Mouse (Mus musculus) myocyte (in vitro differentiated cells): ENCODE measurements at regions not wholly inside any gene's neighbourhood (a gene's known extent, or its start where the extent isn't known, plus 50 kb on each side); places are given as distances from the start of the nearest gene placed in this dataset.

ENCODE experiments used
- H3K27me3 ChIP-seq: one replicate; pipeline ENCODE4 v1.6.1; 2011; ENCODE audit not compliant: control insufficient read depth, insufficient read depth, insufficient read length
- H3K36me3 ChIP-seq: one replicate; pipeline ENCODE4 v1.6.1; 2011; ENCODE audit not compliant: control insufficient read depth, insufficient read depth
- H3K4me2 ChIP-seq: one replicate; pipeline ENCODE4 v1.6.1; 2011; ENCODE audit warnings: low read depth, control low read depth
- H3K4me3 ChIP-seq: one replicate; pipeline ENCODE4 v1.5.1; 2011; ENCODE audit warnings: mild to moderate bottlenecking, control low read depth, moderate library complexity
- H3K79me2 ChIP-seq: one replicate; pipeline ENCODE4 v1.6.1; 2011; ENCODE audit not compliant: control insufficient read depth, insufficient read depth
- H3ac ChIP-seq: one replicate; pipeline ENCODE4 v1.6.1; 2011; ENCODE audit not compliant: control insufficient read depth, insufficient read length
- CEBPB ChIP-seq: IDR thresholded peaks from 2 replicates; pipeline ENCODE4 v1.6.1; 2011; ENCODE audit warnings: mild to moderate bottlenecking, moderate library complexity; ENCODE audit not compliant: poor library complexity, insufficient read depth, severe bottlenecking
- E2F4 ChIP-seq: IDR thresholded peaks from one replicate; pipeline ENCODE4 v1.6.1; 2011; ENCODE audit warnings: mild to moderate bottlenecking, control low read depth, moderate library complexity; ENCODE audit not compliant: insufficient read depth
- MAX ChIP-seq: IDR thresholded peaks from one replicate; pipeline ENCODE4 v1.6.1; 2011; ENCODE audit warnings: low read depth, mild to moderate bottlenecking, control low read depth
- MYOD1 ChIP-seq, 3 experiments: IDR thresholded peaks; one replicate each; pipeline ENCODE4 v1.6.1; 2011; ENCODE audit warnings: control low read depth in 2 of 3, low read depth in 2 of 3, mild to moderate bottlenecking in 2 of 3, moderate library complexity in 1 of 3; ENCODE audit not compliant: insufficient read length in 2 of 3, control insufficient read depth in 1 of 3
- MYOG ChIP-seq, 3 experiments: IDR thresholded peaks; one replicate each; pipeline ENCODE4 v1.6.1; 2011; ENCODE audit warnings: control low read depth in 2 of 3, low read depth in 2 of 3, mild to moderate bottlenecking in 2 of 3; ENCODE audit not compliant: insufficient read length in 2 of 3, control insufficient read depth in 1 of 3, insufficient read depth in 1 of 3
- POLR2A ChIP-seq: IDR thresholded peaks from one replicate; pipeline ENCODE4 v1.6.1; 2011; ENCODE audit warnings: low read depth, mild to moderate bottlenecking, control low read depth, moderate library complexity; ENCODE audit not compliant: insufficient read length
- POLR2AphosphoS2 ChIP-seq: IDR thresholded peaks from one replicate; pipeline ENCODE4 v1.6.1; 2011; ENCODE audit warnings: low read depth, control low read depth; ENCODE audit not compliant: insufficient read length
- REST ChIP-seq: IDR thresholded peaks from one replicate; pipeline ENCODE4 v1.6.1; 2011; ENCODE audit warnings: mild to moderate bottlenecking, control low read depth, moderate library complexity; ENCODE audit not compliant: insufficient read depth, insufficient read length
- SRF ChIP-seq: IDR thresholded peaks from one replicate; pipeline ENCODE4 v1.6.1; 2011; ENCODE audit warnings: low read depth; ENCODE audit not compliant: control insufficient read depth, insufficient read length
- TCF12 ChIP-seq: IDR thresholded peaks from one replicate; pipeline ENCODE4 v1.6.1; 2011; ENCODE audit warnings: mild to moderate bottlenecking, control low read depth; ENCODE audit not compliant: poor library complexity, insufficient read depth, severe bottlenecking
- TCF3 ChIP-seq: IDR thresholded peaks from one replicate; pipeline ENCODE4 v1.6.1; 2011; ENCODE audit warnings: low read depth, control low read depth; ENCODE audit not compliant: insufficient read length
- USF1 ChIP-seq: IDR thresholded peaks from one replicate; pipeline ENCODE4 v1.6.1; 2011; ENCODE audit warnings: low read depth, mild to moderate bottlenecking, control low read depth, moderate library complexity

- Histone ChIP-seq H3K4me3 (no peak overlapping the region), H3K79me2 (no peaks in the 10 kb centered on the region), H3K27me3 (no peaks in the 10 kb centered on the region), H3K36me3 (no peaks in the 10 kb centered on the region), H3K4me2 (no peak overlapping the region), H3ac (no peak overlapping the region)
- TF ChIP-seq MYOG (IDR thresholded peaks at IDR 0.05; ENCODE audit: control insufficient read depth in 1 of 3, insufficient read depth in 1 of 3, insufficient read length in 2 of 3, low read depth in 2 of 3) (no peak), CEBPB (no peak), TCF12 (no peak), MYOD1 (IDR thresholded peaks at IDR 0.05; ENCODE audit: control insufficient read depth in 1 of 3, insufficient read length in 2 of 3, low read depth in 2 of 3) (no peak), REST (no peak), POLR2A (no peak), E2F4 (no peak), MAX (no peak), POLR2AphosphoS2 (no peak), TCF3 (no peak), USF1 (no peak)
Measured at GRCm38 (mm10) chr14:76313424-76314190, 101.2 kb upstream of the Tsc22d1 start.

GRCm38 (mm10) chr14:76318438-76318837, 96.3 kb upstream of the Tsc22d1 start:
- Histone ChIP-seq H3K27me3 (no peaks in the 10 kb centered on the region), H3K4me2 (peak overlapping the region; percentile 32), H3K4me3 (no peak overlapping the region), H3K79me2 (no peaks in the 10 kb centered on the region), H3ac (no peak overlapping the region), H3K36me3 (no peaks in the 10 kb centered on the region)
- TF ChIP-seq MYOD1 (IDR thresholded peaks at IDR 0.05; ENCODE audit: control insufficient read depth in 1 of 3, insufficient read length in 2 of 3, low read depth in 2 of 3): no peak
- TF ChIP-seq MYOG (IDR thresholded peaks at IDR 0.05; ENCODE audit: control insufficient read depth in 1 of 3, insufficient read depth in 1 of 3, insufficient read length in 2 of 3, low read depth in 2 of 3): peak in 1 of 3 experiments; percentile 21
- TF ChIP-seq TCF3: no peak

- H3K79me2 ChIP-seq: no peaks in the 10 kb centered on the region
- no peak overlapping the region for H3K4me2 ChIP-seq
- H3K36me3 ChIP-seq: no peaks in the 10 kb centered on the region
- H3K27me3 ChIP-seq: no peaks in the 10 kb centered on the region
- no peak overlapping the region for H3K4me3 ChIP-seq
- no peak for TF ChIP-seq MYOD1 (IDR thresholded peaks at IDR 0.05; ENCODE audit: control insufficient read depth in 1 of 3, insufficient read length in 2 of 3, low read depth in 2 of 3)
- H3ac ChIP-seq: no peak overlapping the region
Measured at GRCm38 (mm10) chr14:76324246-76324645, 90.5 kb upstream of the Tsc22d1 start.

GRCm38 (mm10) chr14:76329983-76330382, 84.8 kb upstream of the Tsc22d1 start:
- H3K36me3 ChIP-seq: no peaks in the 10 kb centered on the region
- no peak overlapping the region for H3K4me3 ChIP-seq
- TF ChIP-seq CEBPB (no peak), MYOD1 (IDR thresholded peaks at IDR 0.05; ENCODE audit: control insufficient read depth in 1 of 3, insufficient read length in 2 of 3, low read depth in 2 of 3) (no peak), E2F4 (no peak), MYOG (IDR thresholded peaks at IDR 0.05; ENCODE audit: control insufficient read depth in 1 of 3, insufficient read depth in 1 of 3, insufficient read length in 2 of 3, low read depth in 2 of 3) (no peak), MAX (no peak), REST (no peak), TCF12 (no peak), POLR2AphosphoS2 (no peak), POLR2A (no peak), USF1 (no peak), SRF (no peak), TCF3 (no peak)
- H3K27me3 ChIP-seq: no peaks in the 10 kb centered on the region
- H3K79me2 ChIP-seq: no peaks in the 10 kb centered on the region
- H3ac ChIP-seq: no peak overlapping the region
- H3K4me2 ChIP-seq: no peak overlapping the region

- peak overlapping the region; percentile 18 for H3K4me2 ChIP-seq
- no peaks in the 10 kb centered on the region for H3K36me3 ChIP-seq
- H3K27me3 ChIP-seq: no peaks in the 10 kb centered on the region
- no peak overlapping the region for H3K4me3 ChIP-seq
- H3K79me2 ChIP-seq: no peaks in the 10 kb centered on the region
- H3ac ChIP-seq: no peak overlapping the region
- TF ChIP-seq TCF3 (no peak), TCF12 (no peak), REST (no peak), SRF (no peak), POLR2AphosphoS2 (no peak), MYOD1 (IDR thresholded peaks at IDR 0.05; ENCODE audit: control insufficient read depth in 1 of 3, insufficient read length in 2 of 3, low read depth in 2 of 3) (peak in 2 of 3 experiments; percentile 23 to 27), E2F4 (no peak), MYOG (IDR thresholded peaks at IDR 0.05; ENCODE audit: control insufficient read depth in 1 of 3, insufficient read depth in 1 of 3, insufficient read length in 2 of 3, low read depth in 2 of 3) (peak in 1 of 3 experiments; percentile 69), USF1 (no peak), CEBPB (no peak), POLR2A (no peak), MAX (no peak)
Measured at GRCm38 (mm10) chr14:76331497-76332335, 83.0 kb upstream of the Tsc22d1 start.
